Mouse (Mus musculus) heart, postnatal 0 days (tissue): ENCODE results near the gene Phtf1.

Source experiments
- CTCF ChIP-seq: IDR thresholded peaks from 2 replicates; pipeline ENCODE4 v1.5.1; 2016; ENCODE audit warnings: antibody characterized with exemption, control low read depth, low read depth
- EP300 ChIP-seq: IDR thresholded peaks from 2 replicates; pipeline ENCODE4 v1.6.1; 2016; ENCODE audit warnings: antibody characterized with exemption, low read depth

- TF ChIP-seq EP300: no peak
- no peak for TF ChIP-seq CTCF
Measured at GRCm38 (mm10) chr3:103985194-103985593, 17.3 kb downstream of the Phtf1 start.
